Mouse (Mus musculus): ENCODE results near the gene Tmcc3.

DNA sequence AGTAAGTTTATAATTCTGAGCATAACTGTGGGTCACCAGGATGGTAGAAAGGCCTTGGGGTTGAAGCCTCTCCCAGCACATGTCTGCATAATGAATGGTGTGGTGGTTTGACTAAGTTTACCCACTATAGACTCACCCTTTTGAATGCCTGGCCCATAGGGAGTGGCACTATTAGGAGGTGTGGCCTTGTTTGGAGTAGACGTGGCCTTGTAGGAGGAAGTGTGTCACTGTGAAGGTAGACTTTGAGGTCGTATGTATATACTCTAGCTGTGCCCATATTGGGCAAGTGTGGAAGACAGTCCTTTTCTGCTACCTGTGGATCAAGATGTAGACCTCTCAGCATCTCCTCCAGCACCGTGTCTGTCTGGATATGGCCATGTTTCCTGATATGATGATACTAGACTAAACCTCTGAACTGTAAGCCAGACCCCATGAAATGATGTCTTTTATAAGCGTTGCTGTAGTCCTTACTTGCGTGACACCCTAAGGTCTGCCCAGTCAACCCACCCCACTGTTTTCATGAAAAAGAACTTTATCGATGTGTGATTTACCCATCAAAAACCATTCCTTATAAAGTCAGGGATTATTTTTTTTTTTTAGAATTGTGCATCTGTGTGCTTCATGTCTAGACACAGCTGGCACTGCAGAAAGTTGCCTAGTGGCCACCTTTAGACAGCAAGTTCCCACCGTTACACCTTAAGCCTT, 40.6 kb downstream of the Tmcc3 start:
- TF ChIP-seq CTCF (IDR thresholded peaks at IDR 0.05; ENCODE audit: low read depth), result no peak
- TF ChIP-seq EP300 (optimal IDR thresholded peaks at IDR 0.05), result no peak

Measured in stomach, postnatal 0 days (tissue).